Mouse (Mus musculus) lung, adult 2 months (tissue): ENCODE results near the gene Ttll1.

Source experiments
- CTCF ChIP-seq: fragments of 200-500 bp; IDR thresholded peaks from 2 replicates; pipeline ENCODE4 v1.5.1; 2011; ENCODE audit warnings: mild to moderate bottlenecking, low read length, control low read depth; ENCODE audit not compliant: insufficient read depth
- POLR2A ChIP-seq: fragments of 200-500 bp; IDR thresholded peaks from 2 replicates; pipeline ENCODE4 v1.6.1; 2011; ENCODE audit warnings: low read depth, mild to moderate bottlenecking, control low read depth, low read length, borderline replicate concordance; ENCODE audit errors: extremely low read depth

GRCm38 (mm10) chr15:83473251-83473650, 37.4 kb downstream of the Ttll1 start:
- TF ChIP-seq CTCF (no peak), POLR2A (no peak)
